8 mouse cellular contexts compared by ENCODE assay signal in the genomic region with DNA sequence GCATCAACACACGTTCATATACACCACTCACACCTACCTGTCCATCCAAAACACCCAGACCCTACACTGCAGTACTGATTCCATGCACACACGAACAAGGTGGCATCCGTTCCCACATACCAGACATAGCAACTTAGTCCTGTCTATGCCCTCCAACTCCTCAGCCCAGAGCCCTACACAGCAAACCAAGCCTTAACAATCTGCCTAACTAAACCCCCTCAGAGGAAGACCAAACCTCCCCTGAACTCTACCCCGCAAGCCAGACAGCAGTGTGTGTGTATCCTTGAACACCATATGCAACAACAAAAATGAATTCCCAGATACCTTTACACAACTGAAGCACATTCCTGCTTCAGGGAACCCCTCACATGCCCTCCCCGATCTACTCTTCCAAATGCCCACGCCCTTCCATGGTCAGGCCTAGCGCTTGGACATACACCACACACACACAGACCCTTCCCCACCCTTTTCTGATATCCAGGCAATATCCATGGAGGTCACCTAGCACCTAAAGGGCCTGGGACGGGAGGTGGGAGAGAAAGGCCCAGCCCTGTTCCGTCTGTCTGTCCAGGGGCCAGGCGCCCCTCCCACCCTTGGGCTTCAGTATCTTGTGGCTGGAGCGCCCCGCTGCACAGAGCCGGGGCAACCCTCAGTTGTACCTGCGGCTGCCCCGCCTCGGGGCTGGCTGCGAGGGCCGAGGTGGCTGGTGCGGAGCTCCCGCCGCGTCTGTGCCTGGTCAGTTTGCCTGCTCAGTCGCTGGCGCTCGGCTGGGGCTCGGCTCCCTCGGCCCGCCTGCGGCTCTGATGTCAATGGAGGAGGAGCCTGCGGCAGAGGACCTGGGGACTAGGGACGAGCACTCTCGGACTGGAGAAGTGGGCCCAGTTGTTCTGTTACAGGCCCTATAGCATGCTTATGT. TPM values are rescaled to one million over a fixed set of nuclear protein-coding genes. Genes with fewer than 3 reads are reported as not detected.
DNase-seq lines count a peak whose midpoint lies in the region; ATAC-seq and TF ChIP-seq lines count a peak whose summit lies in the region.

A gene (minus strand): TSS at position 808 of the 916 bp plus-strand sequence.

- peaks cover 31% of the 10 kb centered on the region for H3K4me1 ChIP-seq in hindbrain, embryonic 14.5 days (replicated peaks; ENCODE audit: control insufficient read depth, insufficient read depth, low read length)

- intact Hi-C loops in gastrocnemius, adult 2 months (cut with DNase I), result loop anchor here (2.0 kb wide), 1 partner anchor 33 kb away; a partner anchor contains a TSS

- H3K36me3 ChIP-seq in hindbrain, embryonic 14.5 days (replicated peaks; ENCODE audit: control insufficient read depth, insufficient read depth), result peaks cover 25% of the 10 kb centered on the region

- H3K4me3 ChIP-seq in gastrocnemius, adult 2 months, result peak within 1 kb of the TSS; percentile 97
- peak within 1 kb of the TSS; percentile 54 for H3K4me3 ChIP-seq in hindbrain, embryonic 14.5 days (replicated peaks; ENCODE audit: low read length)

- DNase-seq in adrenal gland, adult 18-20 months (ENCODE audit: low spot score in 2 of 2), result peak; percentile 82 to 84
- DNase-seq in cerebellum, postnatal 36 days, result peak; percentile 79 to 84
- peak; percentile 93 for DNase-seq in gastrocnemius, adult 2 months
- DNase-seq in hindbrain, embryonic 14.5 days (ENCODE audit: low spot score), result peak; percentile 62
- DNase-seq in layer of hippocampus, postnatal 36 days, result peak; percentile 65 to 72
- DNase-seq in lung, postnatal 36 days, result peak; percentile 87
- peak; percentile 76 for DNase-seq in retina, postnatal 1 day
- DNase-seq in urinary bladder, postnatal 14 days (ENCODE audit: low spot score), result peak; percentile 86

- H3K9ac ChIP-seq in hindbrain, embryonic 14.5 days, result peak within 1 kb of the TSS; percentile 82

- peak; percentile 79 for ATAC-seq in hindbrain, embryonic 14.5 days (ENCODE audit: low FRiP score)

- TF ChIP-seq CTCF in gastrocnemius, adult 2 months (IDR thresholded peaks at IDR 0.05), result no peak

- H3K9me3 ChIP-seq in hindbrain, embryonic 14.5 days (ENCODE audit: control insufficient read depth, low read length), result no peaks in the 10 kb centered on the region

- WGBS in hindbrain, embryonic 14.5 days, result 16% methylated on average over 32 of the region's 32 CpGs

- no peaks in the 10 kb centered on the region for H3K27me3 ChIP-seq in hindbrain, embryonic 14.5 days (ENCODE audit: control insufficient read depth, insufficient read depth, low read length)

- peak within 1 kb of the TSS; percentile 93 for H3K27ac ChIP-seq in gastrocnemius, adult 2 months
- H3K27ac ChIP-seq in hindbrain, embryonic 14.5 days, result peak within 1 kb of the TSS; percentile 29

- peak within 1 kb of the TSS; percentile 75 for H3K4me2 ChIP-seq in hindbrain, embryonic 14.5 days (replicated peaks)

RNA-seq across cellular contexts. Expression of the gene that starts here (rescaled TPM):
- 10 to 100 TPM; 53.1 to 55.4 TPM for total RNA-seq in adrenal gland, adult 18-20 months (2021)
- total RNA-seq in gastrocnemius, adult 2 months (2021), result 10 to 100 TPM; 39.3 to 39.5 TPM
- 111 and 123 TPM in 2 replicates for polyA plus RNA-seq in hindbrain, embryonic 14.5 days (2014; fragmentation: Nextera tagmentation; extraction: Ambion mirVana)
- total RNA-seq in layer of hippocampus, postnatal 36 days (2021), result 10 to 100 TPM; 48.6 to 50.1 TPM

Comparison
In these comparisons a context has a peak if more than half of its experiments do, and no peak if none do; other contexts are left out.
1. Peak in every context shown above with its lines: DNase-seq, ATAC-seq, H3K4me3 ChIP-seq and H3K27ac ChIP-seq.